Mouse (Mus musculus): ENCODE results near the gene Tfeb. TPM values are rescaled to one million over a fixed set of nuclear protein-coding genes. Genes with fewer than 3 reads are reported as not detected.

Gene Tfeb
- polyA plus RNA-seq, 1 experiment from 2014 or later: 30.0 TPM

GRCm38 (mm10) chr17:47756366-47756765, 19.5 kb downstream of the Tfeb start:
- no peak overlapping the region for H3K4me3 ChIP-seq (ENCODE audit: low read depth, low read length)
- no peak for ATAC-seq

GRCm38 (mm10) chr17:47757056-47757610, 20.3 kb downstream of the Tfeb start:
- Histone ChIP-seq H3K9me3 (ENCODE audit: control insufficient read depth) (no peaks in the 10 kb centered on the region), H3K4me3 (ENCODE audit: low read depth, low read length) (no peak overlapping the region), H3K4me1 (replicated peaks; ENCODE audit: control insufficient read depth, insufficient read depth, low read length) (peaks cover 9% of the 10 kb centered on the region; the same call in 1 of the 2 replicates), H3K4me2 (replicated peaks; ENCODE audit: low read depth) (no peak overlapping the region), H3K27me3 (replicated peaks; ENCODE audit: control insufficient read depth, insufficient read depth, low read length) (no peaks in the 10 kb centered on the region), H3K27ac (ENCODE audit: low read depth, low read length) (no peak overlapping the region), H3K36me3 (ENCODE audit: control insufficient read depth, insufficient read depth) (0 out of 2 replicates have a peak, but pooled peaks cover 4% of the 10 kb centered on the region), H3K9ac (ENCODE audit: low read depth, low read length) (no peak overlapping the region)
- no peak for TF ChIP-seq CTCF (IDR thresholded peaks at IDR 0.05; ENCODE audit: low read depth)
- ATAC-seq: no peak
- WGBS: 85% methylated on average over 7 of the region's 7 CpGs

More at GRCm38 (mm10) chr17:47756366-47756765, 19.5 kb downstream of the Tfeb start:
- WGBS: 34% methylated on average over 6 of the region's 6 CpGs
- no peak overlapping the region for H3K4me2 ChIP-seq (replicated peaks; ENCODE audit: low read depth)
- H3K9ac ChIP-seq (ENCODE audit: low read depth, low read length): no peak overlapping the region
- 0 out of 2 replicates have a peak, but pooled peaks cover 4% of the 10 kb centered on the region for H3K36me3 ChIP-seq (ENCODE audit: control insufficient read depth, insufficient read depth)
- TF ChIP-seq CTCF (IDR thresholded peaks at IDR 0.05; ENCODE audit: low read depth): no peak
- peaks cover 9% of the 10 kb centered on the region; the same call in 1 of the 2 replicates for H3K4me1 ChIP-seq (replicated peaks; ENCODE audit: control insufficient read depth, insufficient read depth, low read length)
- H3K9me3 ChIP-seq (ENCODE audit: control insufficient read depth): no peaks in the 10 kb centered on the region
- H3K27me3 ChIP-seq (replicated peaks; ENCODE audit: control insufficient read depth, insufficient read depth, low read length): no peaks in the 10 kb centered on the region
- no peak overlapping the region for H3K27ac ChIP-seq (ENCODE audit: low read depth, low read length)

GRCm38 (mm10) chr17:47759702-47760410, 23.0 kb downstream of the Tfeb start:
- Histone ChIP-seq H3K4me3 (ENCODE audit: low read depth, low read length) (no peak overlapping the region), H3K9me3 (ENCODE audit: control insufficient read depth) (no peaks in the 10 kb centered on the region), H3K27me3 (replicated peaks; ENCODE audit: control insufficient read depth, insufficient read depth, low read length) (no peaks in the 10 kb centered on the region), H3K4me1 (replicated peaks; ENCODE audit: control insufficient read depth, insufficient read depth, low read length) (peaks cover 8% of the 10 kb centered on the region; the same call in 1 of the 2 replicates), H3K9ac (ENCODE audit: low read depth, low read length) (no peak overlapping the region), H3K4me2 (replicated peaks; ENCODE audit: low read depth) (no peak overlapping the region), H3K27ac (ENCODE audit: low read depth, low read length) (peak overlapping the region; percentile 5; the same call in 1 of the 2 replicates), H3K36me3 (ENCODE audit: control insufficient read depth, insufficient read depth) (0 out of 2 replicates have a peak, but pooled peaks cover 4% of the 10 kb centered on the region)
- WGBS: 57% methylated on average over 15 of the region's 15 CpGs
- TF ChIP-seq CTCF (IDR thresholded peaks at IDR 0.05; ENCODE audit: low read depth): peak; percentile 62
- ATAC-seq: peak; percentile 17

- H3K27me3 ChIP-seq (replicated peaks; ENCODE audit: control insufficient read depth, insufficient read depth, low read length): no peaks in the 10 kb centered on the region
- peak overlapping the region; percentile 70; the same call in 1 of the 2 replicates for H3K27ac ChIP-seq (ENCODE audit: low read depth, low read length)
- TF ChIP-seq CTCF (IDR thresholded peaks at IDR 0.05; ENCODE audit: low read depth): no peak
- no peaks in the 10 kb centered on the region for H3K9me3 ChIP-seq (ENCODE audit: control insufficient read depth)
- no peak overlapping the region for H3K4me3 ChIP-seq (ENCODE audit: low read depth, low read length)
- 0 out of 2 replicates have a peak, but pooled peaks cover 4% of the 10 kb centered on the region for H3K36me3 ChIP-seq (ENCODE audit: control insufficient read depth, insufficient read depth)
- H3K4me2 ChIP-seq (replicated peaks; ENCODE audit: low read depth): no peak overlapping the region
- peak; percentile 21; the same call in 1 of the 2 replicates for ATAC-seq
- H3K9ac ChIP-seq (ENCODE audit: low read depth, low read length): no peak overlapping the region
- WGBS: 62% methylated on average over 7 of the region's 7 CpGs
- peaks cover 8% of the 10 kb centered on the region; the same call in 1 of the 2 replicates for H3K4me1 ChIP-seq (replicated peaks; ENCODE audit: control insufficient read depth, insufficient read depth, low read length)
These were observed 25.2 kb downstream of the Tfeb start for GRCm38 (mm10) chr17:47762028-47762427.

- Histone ChIP-seq H3K27me3 (replicated peaks; ENCODE audit: control insufficient read depth, insufficient read depth, low read length) (no peaks in the 10 kb centered on the region), H3K9me3 (ENCODE audit: control insufficient read depth) (no peaks in the 10 kb centered on the region), H3K4me1 (replicated peaks; ENCODE audit: control insufficient read depth, insufficient read depth, low read length) (peaks cover 8% of the 10 kb centered on the region; the same call in 1 of the 2 replicates), H3K4me2 (replicated peaks; ENCODE audit: low read depth) (no peak overlapping the region), H3K27ac (ENCODE audit: low read depth, low read length) (peak overlapping the region; percentile 70), H3K9ac (ENCODE audit: low read depth, low read length) (no peak overlapping the region; the same call in 1 of the 2 replicates), H3K4me3 (ENCODE audit: low read depth, low read length) (no peak overlapping the region), H3K36me3 (ENCODE audit: control insufficient read depth, insufficient read depth) (0 out of 2 replicates have a peak, but pooled peaks cover 4% of the 10 kb centered on the region)
- peak; percentile 50 for ATAC-seq
- 66% methylated on average over 13 of the region's 13 CpGs for WGBS
- no peak for TF ChIP-seq CTCF (IDR thresholded peaks at IDR 0.05; ENCODE audit: low read depth)
These were observed 25.9 kb downstream of the Tfeb start for GRCm38 (mm10) chr17:47762518-47763340.
